Mouse (Mus musculus): ENCODE results near the gene Ppp2r1b. TPM values are rescaled to one million over a fixed set of nuclear protein-coding genes. Genes with fewer than 3 reads are reported as not detected.

Gene Ppp2r1b
- polyA plus RNA-seq, 1 experiment from 2014 or later, result 36.6 TPM

DNA sequence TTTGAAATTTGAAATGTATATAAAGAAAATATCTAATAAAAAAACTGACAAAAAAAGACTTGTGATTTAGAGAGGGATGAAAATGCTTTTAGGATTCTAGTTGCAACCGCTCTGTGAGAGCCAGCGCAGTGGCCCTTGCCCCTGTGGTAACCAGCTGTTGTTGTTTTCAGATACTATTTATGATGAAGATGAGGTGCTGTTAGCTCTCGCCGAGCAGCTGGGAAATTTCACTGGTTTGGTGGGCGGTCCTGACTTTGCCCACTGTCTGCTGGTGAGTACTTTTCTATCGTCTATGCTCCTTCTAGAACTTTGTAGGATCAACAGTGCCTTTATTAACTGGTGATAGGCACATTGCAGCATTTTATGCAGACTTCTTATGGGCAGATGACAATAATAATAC lies 13.6 kb downstream of the Ppp2r1b start:
- peaks cover 38% of the 10 kb centered on the region for H3K36me3 ChIP-seq (ENCODE audit: insufficient read depth, low read length)
- H3K4me3 ChIP-seq (replicated peaks; ENCODE audit: low read depth, low read length), result no peak overlapping the region

DNA sequence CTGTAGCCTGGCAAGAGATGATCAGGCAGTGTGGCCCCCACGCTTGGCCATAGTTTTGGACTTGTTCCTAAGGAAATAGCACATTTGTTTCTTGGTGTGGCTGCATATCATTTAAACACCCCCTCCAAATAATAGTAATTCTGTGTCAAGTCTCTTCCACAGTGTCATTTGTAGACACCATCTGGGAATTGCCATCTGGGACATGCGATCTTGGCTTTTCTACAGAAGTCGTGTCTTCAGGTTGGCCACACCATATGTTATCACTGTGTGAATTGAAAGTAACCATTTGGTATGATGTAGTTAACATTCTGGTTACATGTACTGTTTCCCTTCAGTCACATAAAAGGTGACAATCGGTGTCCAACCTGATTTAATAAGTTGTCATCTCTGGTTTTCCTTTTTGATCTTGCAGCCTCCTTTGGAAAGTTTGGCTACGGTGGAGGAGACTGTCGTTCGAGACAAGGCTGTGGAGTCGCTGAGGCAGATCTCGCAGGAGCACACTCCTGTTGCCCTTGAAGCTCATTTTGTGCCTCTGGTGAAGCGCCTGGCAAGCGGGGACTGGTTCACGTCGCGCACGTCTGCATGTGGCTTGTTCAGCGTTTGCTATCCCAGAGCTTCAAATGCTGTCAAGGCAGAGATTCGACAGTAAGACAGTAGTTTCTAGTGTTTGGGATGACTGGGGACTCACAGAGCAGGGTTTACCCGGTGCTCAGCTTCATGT lies 16.2 kb downstream of the Ppp2r1b start:
- WGBS, result 91% methylated on average over 18 of the region's 18 CpGs
- H3K4me2 ChIP-seq (ENCODE audit: low read length), result no peak overlapping the region
- H3K27ac ChIP-seq, result no peak overlapping the region
- no peak for ATAC-seq (replicated peaks; ENCODE audit: low FRiP score, low read depth)
- no peak for DNase-seq (ENCODE audit: low spot score)
- H3K36me3 ChIP-seq (ENCODE audit: insufficient read depth, low read length), result peaks cover 54% of the 10 kb centered on the region
- no peak overlapping the region for H3K4me3 ChIP-seq (replicated peaks; ENCODE audit: low read depth, low read length)
- H3K9me3 ChIP-seq (replicated peaks; ENCODE audit: low read length), result no peaks in the 10 kb centered on the region
- no peaks in the 10 kb centered on the region for H3K27me3 ChIP-seq (ENCODE audit: insufficient read depth, low read length)
- no peak for TF ChIP-seq CTCF (IDR thresholded peaks at IDR 0.05; ENCODE audit: low read depth)
- H3K4me1 ChIP-seq (replicated peaks; ENCODE audit: insufficient read depth, low read length), result no peaks in the 10 kb centered on the region
- H3K9ac ChIP-seq (ENCODE audit: low read depth, low read length), result no peak overlapping the region

More for the DNA sequence above, 13.6 kb downstream of the Ppp2r1b start:
- Histone ChIP-seq H3K9ac (ENCODE audit: low read depth, low read length) (no peak overlapping the region), H3K4me1 (replicated peaks; ENCODE audit: insufficient read depth, low read length) (0 out of 2 replicates have a peak, but pooled peaks cover 2% of the 10 kb centered on the region), H3K4me2 (ENCODE audit: low read length) (no peak overlapping the region), H3K27me3 (ENCODE audit: insufficient read depth, low read length) (no peaks in the 10 kb centered on the region), H3K9me3 (replicated peaks; ENCODE audit: low read length) (no peaks in the 10 kb centered on the region), H3K27ac (no peak overlapping the region)
- DNase-seq (ENCODE audit: low spot score) (no peak), ATAC-seq (replicated peaks; ENCODE audit: low FRiP score, low read depth) (no peak)
- WGBS, result 72% methylated on average over 6 of the region's 6 CpGs
- no peak for TF ChIP-seq CTCF (IDR thresholded peaks at IDR 0.05; ENCODE audit: low read depth)

GRCm38 (mm10) chr9:50863824-50864223 lies 18.7 kb downstream of the Ppp2r1b start:
- no peak for DNase-seq (ENCODE audit: low spot score)
- TF ChIP-seq CTCF (IDR thresholded peaks at IDR 0.05; ENCODE audit: low read depth), result no peak
- no peak overlapping the region for H3K4me3 ChIP-seq (replicated peaks; ENCODE audit: low read depth, low read length)
- H3K4me1 ChIP-seq (replicated peaks; ENCODE audit: insufficient read depth, low read length), result no peaks in the 10 kb centered on the region
- no peaks in the 10 kb centered on the region for H3K27me3 ChIP-seq (ENCODE audit: insufficient read depth, low read length)
- 75% methylated on average over 4 of the region's 4 CpGs for WGBS
- no peak overlapping the region for H3K4me2 ChIP-seq (ENCODE audit: low read length)
- H3K36me3 ChIP-seq (ENCODE audit: insufficient read depth, low read length), result peaks cover 77% of the 10 kb centered on the region
- no peak overlapping the region for H3K9ac ChIP-seq (ENCODE audit: low read depth, low read length)
- no peak for ATAC-seq (replicated peaks; ENCODE audit: low FRiP score, low read depth)
- no peak overlapping the region for H3K27ac ChIP-seq
- H3K9me3 ChIP-seq (replicated peaks; ENCODE audit: low read length), result no peaks in the 10 kb centered on the region

- H3K4me1 ChIP-seq (replicated peaks; ENCODE audit: insufficient read depth, low read length), result no peaks in the 10 kb centered on the region
- ATAC-seq (replicated peaks; ENCODE audit: low FRiP score, low read depth) (no peak), DNase-seq (ENCODE audit: low spot score) (no peak)
- H3K4me2 ChIP-seq (ENCODE audit: low read length), result no peak overlapping the region
- H3K27ac ChIP-seq, result no peak overlapping the region
- peaks cover 81% of the 10 kb centered on the region for H3K36me3 ChIP-seq (ENCODE audit: insufficient read depth, low read length)
- WGBS, result 91% methylated on average over 5 of the region's 5 CpGs
- no peaks in the 10 kb centered on the region for H3K27me3 ChIP-seq (ENCODE audit: insufficient read depth, low read length)
- no peaks in the 10 kb centered on the region for H3K9me3 ChIP-seq (replicated peaks; ENCODE audit: low read length)
- no peak for TF ChIP-seq CTCF (IDR thresholded peaks at IDR 0.05; ENCODE audit: low read depth)
- no peak overlapping the region for H3K9ac ChIP-seq (ENCODE audit: low read depth, low read length)
- H3K4me3 ChIP-seq (replicated peaks; ENCODE audit: low read depth, low read length), result no peak overlapping the region
Observed at GRCm38 (mm10) chr9:50864877-50865276, 19.8 kb downstream of the Ppp2r1b start.

DNA sequence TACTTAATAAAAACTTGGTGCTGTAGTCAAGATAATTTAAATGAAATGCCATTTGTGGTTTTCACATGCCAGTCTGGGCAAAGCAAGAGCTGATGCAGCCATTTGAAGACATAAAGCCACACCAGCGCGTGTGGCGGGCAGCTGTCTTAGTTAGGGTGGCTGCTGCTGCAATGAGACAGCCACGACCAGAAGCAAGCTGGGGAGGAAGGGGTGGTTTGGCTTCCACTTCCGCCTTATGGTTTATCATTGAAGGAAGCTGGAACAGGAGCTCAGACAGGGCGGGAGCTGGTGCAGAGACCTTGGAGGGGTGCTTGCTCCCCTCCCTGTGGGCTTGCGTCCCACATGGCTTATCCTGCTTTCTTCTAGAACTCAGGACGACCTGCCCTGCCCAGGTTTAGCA lies 20.7 kb downstream of the Ppp2r1b start:
- Histone ChIP-seq H3K4me2 (ENCODE audit: low read length) (no peak overlapping the region), H3K9ac (ENCODE audit: low read depth, low read length) (no peak overlapping the region), H3K27ac (no peak overlapping the region), H3K36me3 (ENCODE audit: insufficient read depth, low read length) (peaks cover 81% of the 10 kb centered on the region), H3K4me3 (replicated peaks; ENCODE audit: low read depth, low read length) (no peak overlapping the region), H3K4me1 (replicated peaks; ENCODE audit: insufficient read depth, low read length) (no peaks in the 10 kb centered on the region), H3K9me3 (replicated peaks; ENCODE audit: low read length) (no peaks in the 10 kb centered on the region), H3K27me3 (ENCODE audit: insufficient read depth, low read length) (no peaks in the 10 kb centered on the region)
- ATAC-seq (replicated peaks; ENCODE audit: low FRiP score, low read depth) (no peak), DNase-seq (ENCODE audit: low spot score) (no peak)
- TF ChIP-seq CTCF (IDR thresholded peaks at IDR 0.05; ENCODE audit: low read depth), result no peak
- 80% methylated on average over 8 of the region's 8 CpGs for WGBS

DNA sequence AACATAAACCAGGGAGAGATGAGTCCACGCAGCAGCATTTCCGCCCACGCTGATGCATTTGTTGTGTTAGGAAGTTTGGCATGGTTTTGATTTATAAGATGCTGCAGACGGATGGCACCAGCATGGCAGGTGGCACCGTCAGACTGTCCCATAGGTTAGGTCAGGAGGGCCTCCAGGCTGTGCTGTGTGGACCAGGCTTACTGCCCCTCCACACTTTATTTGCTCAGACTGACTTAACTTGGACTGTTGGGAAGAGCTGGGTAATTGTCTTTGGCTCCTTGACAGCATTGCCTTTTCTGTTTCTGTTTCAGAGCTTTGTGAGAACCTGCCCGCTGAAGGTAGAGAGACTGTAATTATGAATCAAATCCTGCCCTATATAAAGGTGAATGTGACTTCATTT lies 21.9 kb downstream of the Ppp2r1b start:
- Histone ChIP-seq H3K27ac (no peak overlapping the region), H3K4me1 (replicated peaks; ENCODE audit: insufficient read depth, low read length) (no peaks in the 10 kb centered on the region), H3K4me3 (replicated peaks; ENCODE audit: low read depth, low read length) (no peak overlapping the region), H3K4me2 (ENCODE audit: low read length) (no peak overlapping the region), H3K9me3 (replicated peaks; ENCODE audit: low read length) (no peaks in the 10 kb centered on the region), H3K27me3 (ENCODE audit: insufficient read depth, low read length) (no peaks in the 10 kb centered on the region), H3K9ac (ENCODE audit: low read depth, low read length) (no peak overlapping the region), H3K36me3 (ENCODE audit: insufficient read depth, low read length) (peaks cover 71% of the 10 kb centered on the region)
- ATAC-seq (replicated peaks; ENCODE audit: low FRiP score, low read depth), result no peak
- no peak for TF ChIP-seq CTCF (IDR thresholded peaks at IDR 0.05; ENCODE audit: low read depth)
- 92% methylated on average over 6 of the region's 6 CpGs for WGBS
- DNase-seq (ENCODE audit: low spot score), result no peak

- no peak for TF ChIP-seq CTCF (IDR thresholded peaks at IDR 0.05; ENCODE audit: low read depth)
- no peak for DNase-seq (ENCODE audit: low spot score)
- H3K27me3 ChIP-seq (ENCODE audit: insufficient read depth, low read length), result no peaks in the 10 kb centered on the region
Observed at GRCm38 (mm10) chr9:50868182-50868581, 23.1 kb downstream of the Ppp2r1b start.

More at GRCm38 (mm10) chr9:50868182-50868581, 23.1 kb downstream of the Ppp2r1b start:
- no peak for ATAC-seq (replicated peaks; ENCODE audit: low FRiP score, low read depth)
- H3K27ac ChIP-seq, result no peak overlapping the region
- no peaks in the 10 kb centered on the region for H3K4me1 ChIP-seq (replicated peaks; ENCODE audit: insufficient read depth, low read length)
- no peak overlapping the region for H3K9ac ChIP-seq (ENCODE audit: low read depth, low read length)
- no peak overlapping the region for H3K4me2 ChIP-seq (ENCODE audit: low read length)
- H3K9me3 ChIP-seq (replicated peaks; ENCODE audit: low read length), result no peaks in the 10 kb centered on the region
- 92% methylated on average over 2 of the region's 2 CpGs for WGBS
- no peak overlapping the region for H3K4me3 ChIP-seq (replicated peaks; ENCODE audit: low read depth, low read length)
- peaks cover 64% of the 10 kb centered on the region for H3K36me3 ChIP-seq (ENCODE audit: insufficient read depth, low read length)
